Mouse (Mus musculus) cerebellum, postnatal 10 days (tissue): ENCODE data around the gene Pnkd.

ENCODE experiments used
- DNase-seq, 2 experiments: peaks; one replicate each; pipeline ENCODE4 v3.0.0; 2021; ENCODE audit warnings: mixed read lengths in 2 of 2

The Pnkd gene

GRCm38 (mm10) chr1:74280591-74281325 is 4.0 kb upstream of the Pnkd start:
- no peak for DNase-seq

DNA sequence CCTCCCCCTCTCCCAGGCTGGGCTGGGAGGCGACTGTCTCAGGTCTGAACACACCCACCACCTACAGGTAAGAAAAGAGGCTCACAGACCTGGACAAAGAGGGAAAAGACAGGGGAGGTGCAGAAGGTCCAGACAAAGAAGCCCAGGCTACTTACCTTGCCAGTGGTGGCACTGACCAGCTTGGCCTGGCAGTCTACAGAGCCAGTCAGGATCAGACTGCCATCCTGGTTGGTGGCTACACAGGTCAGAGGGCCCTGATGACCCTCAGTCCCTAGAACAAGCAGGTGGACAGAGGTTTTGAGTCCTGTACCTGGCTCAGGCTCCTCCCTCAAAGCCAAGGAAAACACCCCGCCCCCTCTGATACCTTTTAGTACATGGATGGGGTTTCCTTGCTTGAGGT is 3.4 kb upstream of the Pnkd start:
- DNase-seq, result no peak

DNA sequence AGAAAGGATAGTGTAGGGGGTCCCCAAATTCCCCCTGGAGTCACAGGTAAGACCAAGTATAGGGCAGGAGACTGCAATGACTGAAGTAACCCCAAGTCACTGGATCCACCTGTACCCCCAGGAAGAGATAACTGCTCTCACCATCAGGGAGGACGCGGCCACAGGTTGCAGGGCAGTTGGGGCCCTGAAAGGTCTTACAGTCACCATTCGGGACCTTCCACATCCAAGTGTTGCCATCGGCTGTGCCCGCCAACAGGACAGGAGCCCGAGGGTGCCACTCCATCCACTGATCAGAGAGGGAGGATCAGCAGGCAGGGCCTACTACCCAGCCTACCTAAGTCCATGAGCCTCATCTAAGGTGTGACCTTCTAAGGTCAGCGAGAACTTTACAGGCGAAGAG is 2.8 kb upstream of the Pnkd start:
- no peak for DNase-seq

DNA sequence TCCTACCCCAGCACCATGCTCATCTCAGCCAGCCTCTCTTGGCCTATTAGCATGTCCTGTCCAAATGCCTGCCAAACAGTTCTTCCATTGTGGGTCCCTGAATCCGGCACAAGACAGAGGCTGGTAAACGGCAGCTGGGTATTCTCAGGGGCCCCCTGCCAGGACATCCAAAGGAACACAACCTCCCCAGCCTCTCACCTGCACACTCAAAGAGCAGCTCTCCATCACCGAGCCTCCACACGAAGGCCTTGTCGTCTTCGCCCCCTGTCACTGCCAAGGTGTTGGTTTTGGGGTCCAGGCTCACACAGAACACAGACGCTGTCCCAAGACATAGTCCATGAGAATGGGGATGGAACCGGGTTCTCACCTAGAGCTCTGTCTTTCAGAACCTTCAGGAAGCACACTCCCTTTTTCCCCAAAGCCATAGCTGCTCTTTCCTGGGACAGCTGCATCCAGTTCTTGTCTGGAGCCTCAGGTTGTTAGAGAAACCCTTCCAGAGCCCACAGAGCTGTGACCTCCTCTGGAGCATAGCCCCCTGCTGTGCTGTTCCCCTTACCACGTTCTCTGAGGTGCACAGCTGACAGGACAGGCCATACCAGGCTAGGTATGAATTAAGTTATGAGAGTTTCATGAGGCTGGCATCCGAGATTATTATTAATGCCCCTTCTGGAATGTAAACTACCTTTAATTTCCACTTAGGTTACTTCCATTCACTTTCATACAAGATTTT is 1.7 kb upstream of the Pnkd start:
- no peak for DNase-seq

- peak; percentile 82 for DNase-seq
These were observed 855 bp upstream of the Pnkd start for GRCm38 (mm10) chr1:74283686-74284463.

DNA sequence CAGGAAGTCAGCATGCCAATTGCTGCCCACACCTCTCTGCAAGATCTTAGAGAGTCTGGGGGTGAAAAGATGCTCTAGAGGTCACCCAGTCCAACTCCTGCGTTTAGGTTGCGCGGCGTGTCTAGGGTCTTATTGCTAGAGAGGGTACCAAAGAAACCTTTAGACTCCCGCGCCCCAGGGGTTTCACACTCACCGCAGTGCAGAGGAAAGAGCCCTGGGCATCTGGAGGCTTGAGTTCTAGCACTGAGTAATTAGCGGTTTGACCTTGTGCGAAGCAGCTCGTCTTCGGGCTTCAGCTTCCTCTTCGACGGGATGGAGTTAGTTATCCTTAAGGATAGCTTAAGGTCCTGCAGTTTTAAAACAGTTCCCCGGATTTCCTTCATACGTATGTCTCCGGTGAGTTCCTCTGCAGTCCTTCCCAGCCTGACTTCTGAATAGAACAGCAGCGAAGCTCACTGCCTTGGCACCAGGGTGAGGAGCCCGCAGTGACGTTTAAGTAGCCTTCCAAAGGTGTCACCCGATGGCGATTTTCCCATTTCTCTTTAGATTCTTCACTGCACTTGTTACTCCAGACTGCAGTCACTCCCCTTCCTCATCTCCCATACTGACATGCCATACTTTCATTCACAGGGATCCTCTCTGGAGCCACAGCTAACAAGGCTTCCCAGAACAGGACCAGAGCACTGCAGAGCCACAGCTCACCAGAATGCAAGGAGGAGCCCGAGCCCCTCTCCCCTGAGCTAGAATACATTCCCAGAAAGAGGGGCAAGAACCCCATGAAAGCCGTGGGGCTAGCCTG is 681 bp downstream of the Pnkd start:
- DNase-seq, result peak; percentile 65 to 72

DNA sequence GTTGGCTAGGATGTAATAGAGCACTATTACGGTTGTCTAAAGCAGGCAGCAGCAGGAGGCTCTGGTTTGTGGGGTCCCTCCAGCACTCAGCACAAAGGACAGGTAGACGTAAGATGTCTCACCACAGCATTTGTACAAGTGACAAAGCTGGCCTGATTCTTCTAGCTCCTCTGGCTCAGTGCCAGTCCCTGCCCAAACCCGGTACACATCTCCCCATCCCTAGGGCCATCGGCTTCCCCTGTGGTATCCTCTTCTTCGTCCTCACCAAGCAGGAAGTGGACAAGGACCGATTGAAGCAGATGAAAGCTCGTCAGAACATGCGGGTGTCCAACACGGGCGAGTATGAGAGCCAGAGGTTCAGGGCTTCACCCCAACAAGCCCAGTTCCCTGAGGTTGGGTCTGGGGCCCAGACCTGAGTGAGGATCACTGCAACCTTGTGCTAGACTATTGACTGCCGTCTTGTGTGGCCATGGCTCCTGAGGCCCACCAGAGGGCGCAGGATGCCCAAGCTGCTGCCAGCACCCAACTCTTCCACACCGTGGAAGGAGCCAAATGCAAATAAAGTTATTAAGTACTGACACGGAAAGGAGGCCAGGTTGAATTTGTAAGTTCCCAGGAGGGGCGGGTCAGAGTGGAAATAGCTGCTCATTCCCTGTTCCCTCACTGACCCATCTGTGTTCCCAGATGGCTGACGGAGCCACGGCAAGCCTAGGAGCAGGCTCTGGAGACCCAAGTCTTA is 2.3 kb downstream of the Pnkd start:
- DNase-seq, result peak; percentile 47 to 51

DNA sequence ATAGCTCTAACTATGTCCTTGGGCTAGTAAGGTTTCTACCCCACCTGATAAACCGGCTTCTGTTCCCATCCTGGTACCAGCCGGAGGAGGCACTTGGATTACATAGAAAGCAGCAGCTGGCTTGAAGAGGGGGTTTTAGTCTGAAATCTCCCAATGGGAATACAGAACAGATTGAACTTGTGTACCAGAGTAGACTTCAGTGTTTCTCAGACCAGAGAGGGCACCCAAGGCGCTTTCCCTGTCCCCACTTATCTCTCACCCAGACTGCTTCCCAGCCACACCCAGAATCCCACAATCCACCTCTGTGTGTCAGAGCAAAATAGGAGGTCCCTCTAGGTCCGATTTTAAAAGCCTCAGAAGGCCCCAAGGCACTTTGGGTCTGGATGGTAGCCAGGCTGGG is 3.6 kb downstream of the Pnkd start:
- no peak for DNase-seq

- no peak for DNase-seq
These were observed 4.5 kb downstream of the Pnkd start for GRCm38 (mm10) chr1:74289248-74289647.

- no peak for DNase-seq
These were observed 5.0 kb downstream of the Pnkd start for GRCm38 (mm10) chr1:74289740-74290139.

DNA sequence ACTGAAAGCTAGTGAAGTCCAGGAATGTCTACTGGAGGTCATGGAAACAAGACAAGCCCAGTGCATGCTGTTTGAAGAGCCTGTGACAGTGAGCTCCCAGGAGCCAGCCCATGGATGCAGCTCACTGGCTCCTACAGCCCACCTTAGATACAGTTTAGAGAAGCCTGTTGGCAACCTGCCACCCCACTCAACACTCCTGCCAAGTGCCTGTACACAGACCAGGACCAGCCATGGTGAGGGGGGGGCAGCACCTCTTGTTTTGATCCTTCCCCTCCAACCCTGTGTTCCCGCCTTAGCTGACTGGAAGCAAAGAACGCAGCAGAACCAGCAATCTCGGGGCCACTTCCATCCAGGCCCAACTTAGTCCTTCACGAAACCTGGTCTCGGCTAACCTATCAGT is 5.4 kb downstream of the Pnkd start:
- peak; percentile 63 to 72 for DNase-seq

DNA sequence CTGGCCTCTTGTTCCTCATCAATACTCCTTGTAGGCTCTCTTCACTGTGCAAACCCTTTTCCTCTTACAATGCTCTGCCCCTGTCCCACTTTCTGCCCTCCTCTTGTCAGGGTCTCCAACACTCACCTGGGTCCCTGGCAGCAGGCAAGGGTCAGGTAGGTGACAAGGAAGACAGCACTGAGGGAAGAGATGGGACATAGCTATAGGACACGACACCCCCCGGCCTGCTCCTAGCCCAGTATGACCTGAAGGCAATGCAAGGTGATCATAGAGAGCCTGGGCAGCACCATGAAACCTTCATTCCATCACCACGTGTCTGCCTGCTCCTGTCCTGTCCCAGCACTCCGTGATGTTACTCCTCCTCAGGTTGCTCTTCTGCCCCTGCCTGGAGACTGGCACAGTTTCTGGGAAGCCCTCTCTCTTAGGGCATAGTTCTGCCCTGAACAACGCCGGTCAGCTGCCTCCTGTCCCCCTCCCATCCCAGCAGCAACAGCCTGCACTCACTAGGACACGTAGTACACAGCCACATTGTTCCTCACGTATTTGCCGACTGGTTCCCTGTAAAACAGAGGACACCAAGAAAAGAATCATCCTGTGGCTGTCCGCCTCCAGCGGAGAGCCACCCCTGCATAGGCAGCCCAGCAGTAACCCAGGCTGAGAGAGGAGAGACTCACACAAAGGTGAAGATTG is 7.7 kb downstream of the Pnkd start:
- no peak for DNase-seq

DNA sequence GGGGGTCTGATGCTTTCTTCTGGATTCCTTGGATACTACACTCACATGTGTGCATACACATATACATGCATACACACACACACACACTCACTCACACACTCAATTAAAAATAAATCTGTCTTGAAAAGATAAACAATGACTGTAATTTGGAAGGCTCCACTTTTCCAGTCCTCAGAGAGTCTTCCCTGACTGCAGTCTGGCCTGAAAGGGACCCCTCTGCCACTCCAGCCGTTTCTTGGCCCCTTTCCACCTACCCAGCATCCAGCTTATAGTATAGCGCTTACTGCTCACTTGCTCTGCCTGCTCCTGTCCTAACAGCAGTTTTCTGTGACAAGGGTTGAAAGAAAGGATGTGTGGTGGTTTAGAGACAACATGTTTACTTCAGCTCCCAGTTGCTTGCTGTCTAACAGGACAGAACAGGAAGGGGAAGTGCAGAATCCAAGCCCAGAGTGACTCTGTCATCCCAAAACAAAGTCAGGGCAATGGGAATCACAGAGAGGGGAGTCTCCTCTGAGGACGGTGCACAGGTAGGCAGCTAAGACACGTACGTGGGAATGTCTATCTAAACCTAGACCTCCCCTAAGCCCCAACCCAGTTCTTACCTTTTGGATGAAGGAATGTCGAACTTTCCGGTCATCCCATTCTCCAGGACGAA is 8.7 kb downstream of the Pnkd start:
- DNase-seq, result peak in 1 of 2 experiments; percentile 49

- no peak for DNase-seq
These were observed 9.4 kb downstream of the Pnkd start for GRCm38 (mm10) chr1:74294090-74294643.

GRCm38 (mm10) chr1:74294733-74295455 is 10.2 kb downstream of the Pnkd start:
- DNase-seq, result no peak

DNA sequence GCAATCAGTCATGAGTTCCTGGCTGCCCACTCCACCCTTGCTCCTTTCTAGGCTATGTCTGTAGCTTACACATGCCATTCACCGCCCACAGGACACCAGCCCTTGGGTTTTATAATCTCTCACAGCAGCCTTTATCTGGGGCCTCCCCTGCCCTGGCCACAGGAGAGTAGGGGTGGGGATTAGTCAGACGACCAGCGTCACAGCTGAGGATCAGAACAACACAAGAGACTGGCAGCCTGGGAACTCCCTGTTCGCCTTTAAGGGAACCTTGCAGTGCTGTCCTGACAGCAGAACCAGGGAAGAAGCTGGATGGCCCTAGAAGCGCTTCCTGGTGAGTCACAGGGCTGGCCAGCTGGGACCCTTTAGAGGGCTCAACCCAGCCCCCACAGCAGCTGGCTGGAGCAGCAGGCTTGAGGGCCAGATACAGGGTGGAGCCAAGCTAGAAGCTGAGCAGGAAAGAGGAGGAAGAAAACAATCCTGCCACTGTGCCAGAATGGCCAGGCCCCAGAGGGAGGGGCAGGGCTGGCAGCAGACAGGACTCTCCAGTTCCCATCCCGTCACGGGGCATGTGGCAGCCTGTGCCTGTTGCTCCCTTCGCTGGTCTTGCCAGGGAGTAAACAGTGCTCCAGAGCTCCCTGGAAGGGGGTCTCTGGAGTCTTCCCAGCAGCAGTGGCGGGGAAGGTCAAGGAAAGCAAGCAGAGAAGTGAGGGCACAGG is 10.9 kb downstream of the Pnkd start:
- DNase-seq, result peak; percentile 87 to 93

- DNase-seq, result no peak
These were observed 11.7 kb downstream of the Pnkd start for GRCm38 (mm10) chr1:74296477-74296876.

DNA sequence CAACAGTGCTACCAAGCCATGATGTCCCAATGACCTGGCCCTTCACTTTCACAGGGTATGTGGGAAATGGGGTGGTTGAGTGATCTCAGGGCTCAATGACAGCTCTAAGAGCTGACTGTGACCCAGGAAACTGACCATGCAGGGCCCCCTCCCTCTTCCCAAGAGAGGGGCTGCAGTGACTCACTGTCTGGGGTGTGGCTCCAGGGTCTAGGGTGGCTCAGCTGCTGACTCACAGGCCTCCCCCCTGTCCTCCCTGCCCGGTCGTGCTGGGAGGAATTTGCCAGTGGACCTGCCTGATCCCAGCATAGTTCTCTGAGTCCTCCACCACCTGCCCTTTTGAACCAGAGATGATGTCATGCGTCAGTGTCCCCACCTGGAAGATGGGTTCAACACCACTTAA is 12.5 kb downstream of the Pnkd start:
- DNase-seq, result no peak

- no peak for DNase-seq
These were observed 13.5 kb downstream of the Pnkd start for GRCm38 (mm10) chr1:74298157-74298750.
